Mouse (Mus musculus): ENCODE results near the gene Olfr279. TPM values are rescaled to one million over a fixed set of nuclear protein-coding genes. Genes with fewer than 3 reads are reported as not detected.

Olfr279 gene
- total RNA-seq, 2 experiments from 2014 or later, result not detected

DNA sequence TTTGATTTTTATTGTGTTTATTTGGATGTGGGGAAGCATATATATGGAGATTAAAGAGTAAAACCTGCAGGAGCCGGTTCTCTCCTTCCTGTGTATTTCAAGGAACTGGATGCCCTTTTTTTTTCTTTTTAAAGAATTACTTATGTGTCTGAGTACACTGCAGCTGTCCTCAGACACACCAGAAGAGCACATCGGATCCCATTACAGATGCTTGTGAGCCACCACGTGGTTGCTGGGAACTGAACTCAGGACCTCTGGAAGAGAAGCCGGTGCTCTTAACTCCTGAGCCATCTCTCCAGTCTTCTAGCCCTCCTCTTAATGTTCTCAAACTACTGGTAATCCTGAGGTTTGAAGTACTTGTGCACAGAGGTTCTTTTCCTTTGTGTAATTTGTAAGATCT, 45.7 kb downstream of the Olfr279 start:
- intact Hi-C loops (cut with DNase I), result no loop called here
- no peak for DNase-seq

- no peak for DNase-seq
- intact Hi-C loops (cut with DNase I), result no loop called here
Measured at GRCm38 (mm10) chr15:98541064-98541463, 48.9 kb downstream of the Olfr279 start.

DNA sequence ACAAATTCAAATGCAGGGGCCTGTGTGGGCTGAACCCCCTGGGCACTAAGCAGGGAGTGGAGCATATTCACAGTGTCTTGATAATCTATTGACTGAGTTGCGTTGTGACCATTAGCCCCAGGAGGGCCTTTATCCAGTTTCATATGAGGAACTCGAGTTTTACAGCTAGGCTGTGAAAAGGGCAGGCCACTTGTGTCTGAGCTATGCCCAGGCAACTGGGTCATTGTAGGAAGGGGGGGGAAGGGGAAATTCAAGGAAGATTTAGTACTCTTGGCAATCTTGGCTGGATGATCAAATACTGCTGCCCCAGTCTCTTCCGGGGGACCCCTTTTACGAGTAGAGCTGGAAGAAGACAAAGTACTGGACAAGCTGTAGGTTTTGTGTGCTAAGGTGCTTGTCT, 51.1 kb downstream of the Olfr279 start:
- intact Hi-C loops (cut with DNase I), result no loop called here
- DNase-seq, result no peak

GRCm38 (mm10) chr15:98545151-98545550, 52.9 kb downstream of the Olfr279 start:
- intact Hi-C loops (cut with DNase I), result no loop called here

GRCm38 (mm10) chr15:98546843-98547242, 54.6 kb downstream of the Olfr279 start:
- no peak for DNase-seq
- intact Hi-C loops (cut with DNase I), result no loop called here

More at GRCm38 (mm10) chr15:98545151-98545550, 52.9 kb downstream of the Olfr279 start:
- no peak for DNase-seq

Small RNAs within 50 kb of the gene (microRNA-seq; reads per million reads assigned to microRNA genes)
- 1.1 reads per million in 2 experiments for gene Mir1291

Other genes with a start within 250 kb of the Olfr279 start
- not detected for gene H1fnt, start 235.1 kb upstream of the Olfr279 start, total RNA-seq (2021)
- 1 to 10 TPM; 5.8 to 6.3 TPM for gene Zfp641, start 196.2 kb upstream of the Olfr279 start, total RNA-seq (2021)
- not detected for gene Olfr285, start 175.0 kb upstream of the Olfr279 start, total RNA-seq (2021)
- gene Olfr284, start 151.4 kb upstream of the Olfr279 start, total RNA-seq (2021), result not detected
- gene Olfr283, start 111.5 kb upstream of the Olfr279 start, total RNA-seq (2021), result not detected
- not detected for gene Olfr282, start 61.2 kb upstream of the Olfr279 start, total RNA-seq (2021)
- gene Olfr281, start 39.8 kb upstream of the Olfr279 start, total RNA-seq (2021), result not detected
- gene OR5BS1P, start 22.5 kb upstream of the Olfr279 start, total RNA-seq (2021), result not detected
- not detected for gene Lalba, start 9.7 kb upstream of the Olfr279 start, total RNA-seq (2021)
- 10 to 100 TPM; 78.4 to 82.2 TPM for gene Kansl2, start 41.9 kb downstream of the Olfr279 start, total RNA-seq (2021)
- gene Ccnt1, start 78.5 kb downstream of the Olfr279 start, total RNA-seq (2021), result 10 to 100 TPM; 32.8 to 42.6 TPM
- under 1 TPM; 0.88 to 0.93 TPM for gene 4930415O20Rik, start 78.6 kb downstream of the Olfr279 start, total RNA-seq (2021)
- gene Adcy6, start 117.7 kb downstream of the Olfr279 start, total RNA-seq (2021), result 100 to 1,000 TPM; 199 to 209 TPM
- 1 to 10 TPM; 8.0 to 8.8 TPM for gene Cacnb3, start 138.4 kb downstream of the Olfr279 start, total RNA-seq (2021)
- gene Ddx23, start 170.5 kb downstream of the Olfr279 start, total RNA-seq (2021), result 10 to 100 TPM; 51.0 to 53.9 TPM
- gene Rnd1, start 185.1 kb downstream of the Olfr279 start, total RNA-seq (2021), result 1 to 10 TPM in 1 of 2 experiments, under 1 TPM in 1; 0.69 to 1.0 TPM
- gene Ccdc65, start 215.8 kb downstream of the Olfr279 start, total RNA-seq (2021), result under 1 TPM; 0.29 to 0.72 TPM
- 1 to 10 TPM; 4.6 to 5.0 TPM for gene Fkbp11, start 235.8 kb downstream of the Olfr279 start, total RNA-seq (2021)